Mouse (Mus musculus) small intestine, adult 2 months (tissue): ENCODE results near the gene Prtg. TPM values are rescaled to one million over a fixed set of nuclear protein-coding genes. Genes with fewer than 3 reads are reported as not detected.
A peak's percentile ranks its signal among the peaks of the same experiment; 100 is the strongest.

ENCODE experiments used
- H3K27ac ChIP-seq: fragments of 200-500 bp; 2 replicates; pipeline ENCODE4 v1.5.1; 2012; ENCODE audit warnings: low read depth, low read length, control low read depth, inconsistent platforms; ENCODE audit not compliant: insufficient read depth
- H3K27me3 ChIP-seq: fragments of 200-500 bp; 2 replicates; pipeline ENCODE4 v1.6.1; 2012; ENCODE audit warnings: mild to moderate bottlenecking, moderate library complexity, low read length, inconsistent platforms; ENCODE audit not compliant: control insufficient read depth, insufficient read depth
- H3K36me3 ChIP-seq: fragments of 200-500 bp; 2 replicates; pipeline ENCODE4 v1.6.1; 2012; ENCODE audit warnings: mild to moderate bottlenecking, low read length, control low read depth, inconsistent platforms; ENCODE audit not compliant: control insufficient read depth, insufficient read depth
- H3K4me1 ChIP-seq: fragments of 200-500 bp; 2 replicates; pipeline ENCODE4 v1.6.1; 2012; ENCODE audit warnings: low read length, inconsistent platforms, mixed read lengths; ENCODE audit not compliant: control insufficient read depth, insufficient read depth, insufficient read length
- H3K4me3 ChIP-seq: fragments of 200-500 bp; 2 replicates; pipeline ENCODE4 v1.5.1; 2012; ENCODE audit warnings: low read depth, mild to moderate bottlenecking, control low read depth, inconsistent platforms, low read length, moderate library complexity
- CTCF ChIP-seq: fragments of 200-500 bp; IDR thresholded peaks from 2 replicates; pipeline ENCODE4 v1.5.1; 2012; ENCODE audit warnings: low read depth, mild to moderate bottlenecking, control low read depth, inconsistent platforms, low read length, moderate library complexity, mixed read lengths; ENCODE audit not compliant: insufficient replicate concordance, insufficient read length; ENCODE audit errors: extremely low read depth
- POLR2A ChIP-seq: fragments of 200-500 bp; IDR thresholded peaks from 2 replicates; pipeline ENCODE4 v1.6.1; 2012; ENCODE audit warnings: low read depth, mild to moderate bottlenecking, control low read depth, inconsistent platforms, low read length, moderate library complexity
- whole genome bisulfite sequencing: fragments of 180-500 bp; shearing (Covaris S2); methylation state at CpG from one replicate; pipeline ENCODE4 v1.1.7; 2018; 5-methylcytosine and 5-hydroxymethylcytosine counted together
- polyA plus RNA-seq: library from polyadenylated mRNA; depleted of rRNA; stranded (reverse); fragments of >200 nt; gene quantifications from 2 replicates; pipeline ENCODE4 v1.2.3, GENCODE M21; 2012; rRNA removed

Prtg gene
- 0.01 and 0.04 TPM in 2 replicates for polyA plus RNA-seq

GRCm38 (mm10) chr9:72806731-72807419 lies at the start of gene Prtg:
Prtg (plus strand) TSS chr9:72806874.
- H3K27me3 ChIP-seq, result peaks cover 26% of the 10 kb centered on the region
- peak within 1 kb of the TSS; percentile 67 for H3K4me3 ChIP-seq
- TF ChIP-seq CTCF, result no peak
- no peak for TF ChIP-seq POLR2A
- WGBS, result 1% methylated on average over 55 of the region's 57 CpGs
- no peaks in the 10 kb centered on the region for H3K4me1 ChIP-seq
- H3K36me3 ChIP-seq, result no peaks in the 10 kb centered on the region
- no peak within 1 kb of the TSS for H3K27ac ChIP-seq

GRCm38 (mm10) chr9:72757143-72757542 lies 49.5 kb upstream of the Prtg start:
- Histone ChIP-seq H3K27me3 (no peaks in the 10 kb centered on the region; the same call in 1 of the 2 replicates), H3K4me1 (peaks cover under 1% of the 10 kb centered on the region; the same call in 1 of the 2 replicates), H3K27ac (no peak overlapping the region), H3K4me3 (no peak overlapping the region), H3K36me3 (no peaks in the 10 kb centered on the region)
- TF ChIP-seq POLR2A (no peak), CTCF (no peak)
- 80% methylated on average over 5 of the region's 5 CpGs for WGBS

GRCm38 (mm10) chr9:72758705-72759131 lies 48.0 kb upstream of the Prtg start:
- H3K4me1 ChIP-seq, result no peaks in the 10 kb centered on the region
- H3K27ac ChIP-seq, result no peak overlapping the region
- TF ChIP-seq CTCF (no peak), POLR2A (no peak)
- WGBS, result 61% methylated on average over 8 of the region's 8 CpGs
- H3K27me3 ChIP-seq, result no peaks in the 10 kb centered on the region; the same call in 1 of the 2 replicates
- no peak overlapping the region for H3K4me3 ChIP-seq
- no peaks in the 10 kb centered on the region for H3K36me3 ChIP-seq

- H3K4me3 ChIP-seq, result no peak overlapping the region
- no peak overlapping the region for H3K27ac ChIP-seq
- no peaks in the 10 kb centered on the region for H3K36me3 ChIP-seq
- WGBS, result 14% methylated on average over 3 of the region's 3 CpGs
- H3K4me1 ChIP-seq, result peaks cover 2% of the 10 kb centered on the region; the same call in 1 of the 2 replicates
- TF ChIP-seq CTCF (no peak), POLR2A (no peak)
- no peaks in the 10 kb centered on the region for H3K27me3 ChIP-seq
Observed at GRCm38 (mm10) chr9:72763050-72763718, 43.5 kb upstream of the Prtg start.

GRCm38 (mm10) chr9:72766789-72767349 lies 39.8 kb upstream of the Prtg start:
- peak overlapping the region; percentile 52 for H3K4me3 ChIP-seq
- H3K27me3 ChIP-seq, result no peaks in the 10 kb centered on the region
- 2% methylated on average over 17 of the region's 17 CpGs for WGBS
- no peaks in the 10 kb centered on the region for H3K36me3 ChIP-seq
- TF ChIP-seq CTCF, result peak; percentile 80
- no peak for TF ChIP-seq POLR2A
- H3K4me1 ChIP-seq, result peaks cover 2% of the 10 kb centered on the region; the same call in 1 of the 2 replicates
- no peak overlapping the region for H3K27ac ChIP-seq

GRCm38 (mm10) chr9:72775022-72775421 lies 31.7 kb upstream of the Prtg start:
- Histone ChIP-seq H3K4me1 (no peaks in the 10 kb centered on the region), H3K27me3 (no peaks in the 10 kb centered on the region), H3K27ac (no peak overlapping the region), H3K4me3 (no peak overlapping the region), H3K36me3 (no peaks in the 10 kb centered on the region)
- TF ChIP-seq CTCF, result no peak
- TF ChIP-seq POLR2A, result no peak
- WGBS, result 80% methylated on average over 4 of the region's 4 CpGs

- TF ChIP-seq POLR2A, result no peak
- TF ChIP-seq CTCF, result no peak
- no peak overlapping the region for H3K27ac ChIP-seq
Observed at GRCm38 (mm10) chr9:72779004-72779403, 27.7 kb upstream of the Prtg start.

More at GRCm38 (mm10) chr9:72779004-72779403, 27.7 kb upstream of the Prtg start:
- WGBS, result 26% methylated on average over 11 of the region's 11 CpGs
- H3K4me1 ChIP-seq, result no peaks in the 10 kb centered on the region
- no peak overlapping the region for H3K4me3 ChIP-seq
- H3K27me3 ChIP-seq, result no peaks in the 10 kb centered on the region
- H3K36me3 ChIP-seq, result no peaks in the 10 kb centered on the region
